Mouse (Mus musculus): ENCODE measurements around the gene Nelfcd. TPM values are rescaled to one million over a fixed set of nuclear protein-coding genes. Genes with fewer than 3 reads are reported as not detected.
A peak's percentile ranks its signal among the peaks of the same experiment; 100 is the strongest.

Gene Nelfcd
- polyA plus RNA-seq, 1 experiment from 2014 or later = 117 TPM

DNA sequence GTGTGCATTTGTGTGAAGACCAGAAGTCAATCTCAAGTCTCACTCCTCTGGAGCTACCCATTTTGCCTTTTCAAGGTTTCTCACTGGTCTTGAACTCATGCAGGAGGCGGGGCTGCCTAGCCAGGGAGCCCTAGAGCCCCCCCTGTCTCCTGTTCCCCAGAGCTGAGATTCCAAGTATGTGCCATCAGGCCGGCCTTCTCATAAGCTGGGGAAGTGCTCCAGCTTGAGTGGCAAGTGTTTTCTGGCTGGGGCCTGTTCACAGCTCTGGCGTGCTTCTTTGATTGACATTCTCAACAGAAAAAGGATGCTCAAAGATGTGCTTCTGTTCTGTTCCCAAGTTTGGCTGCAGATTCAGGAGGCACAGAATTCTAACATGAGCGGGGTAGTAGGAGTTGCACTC lies 15.2 kb upstream of the Nelfcd start:
- DNase-seq (ENCODE audit: low spot score) = peak; percentile 25
- no peak for ATAC-seq (replicated peaks; ENCODE audit: low FRiP score)
- 81% methylated on average over 4 of the region's 4 CpGs for WGBS

DNA sequence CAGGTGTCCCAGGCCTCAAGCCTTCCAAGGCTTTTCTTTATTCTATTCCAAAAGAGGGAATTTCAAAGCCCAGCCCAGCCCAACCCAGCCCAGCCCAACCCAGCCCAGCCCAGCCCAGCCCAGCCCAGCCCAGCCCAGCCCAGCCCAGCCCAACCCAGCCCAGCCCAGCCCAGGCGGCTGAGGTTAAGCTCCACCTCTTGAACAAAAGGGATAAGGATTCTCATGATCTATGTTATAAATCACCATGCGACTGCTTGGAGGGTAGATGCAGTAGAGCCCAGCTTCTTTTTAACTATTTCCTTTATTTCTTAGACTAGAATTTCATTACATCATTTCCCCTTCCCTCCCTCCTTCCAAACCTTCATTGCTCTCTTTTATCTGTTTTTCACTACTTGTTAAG lies 5.4 kb upstream of the Nelfcd start:
- Histone ChIP-seq H3K9me3 (ENCODE audit: control insufficient read depth, low read length) (no peaks in the 10 kb centered on the region), H3K36me3 (ENCODE audit: control insufficient read depth, insufficient read depth, low read length) (no peaks in the 10 kb centered on the region), H3K4me1 (replicated peaks; ENCODE audit: control insufficient read depth, insufficient read depth, low read length) (peaks cover 3% of the 10 kb centered on the region; the same call in 1 of the 2 replicates), H3K27me3 (replicated peaks; ENCODE audit: control insufficient read depth, insufficient read depth, low read length) (no peaks in the 10 kb centered on the region), H3K4me2 (no peak overlapping the region), H3K4me3 (ENCODE audit: low read depth, low read length) (no peak overlapping the region), H3K27ac (ENCODE audit: low read depth, low read length) (no peak overlapping the region), H3K9ac (ENCODE audit: low read depth, low read length) (no peak overlapping the region)
- DNase-seq (ENCODE audit: low spot score) (no peak), ATAC-seq (replicated peaks; ENCODE audit: low FRiP score) (peak; percentile 74)
- WGBS = 40% methylated on average over 2 of the region's 2 CpGs

More for the DNA sequence above, 15.2 kb upstream of the Nelfcd start:
- H3K27me3 ChIP-seq (replicated peaks; ENCODE audit: control insufficient read depth, insufficient read depth, low read length) = no peaks in the 10 kb centered on the region
- H3K9me3 ChIP-seq (ENCODE audit: control insufficient read depth, low read length) = no peaks in the 10 kb centered on the region
- no peak overlapping the region for H3K4me3 ChIP-seq (ENCODE audit: low read depth, low read length)
- H3K9ac ChIP-seq (ENCODE audit: low read depth, low read length) = no peak overlapping the region
- H3K36me3 ChIP-seq (ENCODE audit: control insufficient read depth, insufficient read depth, low read length) = no peaks in the 10 kb centered on the region
- no peak overlapping the region for H3K27ac ChIP-seq (ENCODE audit: low read depth, low read length)
- H3K4me1 ChIP-seq (replicated peaks; ENCODE audit: control insufficient read depth, insufficient read depth, low read length) = no peaks in the 10 kb centered on the region
- no peak overlapping the region for H3K4me2 ChIP-seq

DNA sequence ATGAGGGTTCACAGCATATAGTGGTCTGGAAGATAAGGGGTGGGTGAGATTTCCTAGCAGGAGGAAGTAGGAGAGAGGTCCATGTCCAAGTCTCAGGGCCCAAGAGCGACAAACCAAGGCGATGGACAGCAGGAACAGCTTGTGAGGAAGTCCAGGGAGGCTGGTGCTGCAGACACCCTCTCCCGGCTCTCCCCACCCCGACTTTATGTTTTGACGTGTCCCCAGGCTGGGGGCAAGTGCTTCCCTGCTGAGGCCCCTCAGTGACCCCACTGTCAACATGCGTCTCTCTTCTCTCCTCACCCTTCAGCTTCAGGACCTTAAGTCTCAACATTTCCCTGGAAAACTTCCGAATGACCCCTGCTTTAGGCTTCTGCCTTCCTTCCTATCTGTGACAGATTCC lies 2.5 kb upstream of the Nelfcd start:
- WGBS = 65% methylated on average over 7 of the region's 7 CpGs
- H3K36me3 ChIP-seq (ENCODE audit: control insufficient read depth, insufficient read depth, low read length) = no peaks in the 10 kb centered on the region
- no peak overlapping the region for H3K9ac ChIP-seq (ENCODE audit: low read depth, low read length)
- no peak for DNase-seq (ENCODE audit: low spot score)
- H3K4me2 ChIP-seq = no peak overlapping the region
- H3K27me3 ChIP-seq (replicated peaks; ENCODE audit: control insufficient read depth, insufficient read depth, low read length) = no peaks in the 10 kb centered on the region
- no peak for ATAC-seq (replicated peaks; ENCODE audit: low FRiP score)
- H3K4me1 ChIP-seq (replicated peaks; ENCODE audit: control insufficient read depth, insufficient read depth, low read length) = peaks cover 13% of the 10 kb centered on the region; the same call in 1 of the 2 replicates
- no peak overlapping the region for H3K27ac ChIP-seq (ENCODE audit: low read depth, low read length)
- H3K4me3 ChIP-seq (ENCODE audit: low read depth, low read length) = no peak overlapping the region
- no peaks in the 10 kb centered on the region for H3K9me3 ChIP-seq (ENCODE audit: control insufficient read depth, low read length)

DNA sequence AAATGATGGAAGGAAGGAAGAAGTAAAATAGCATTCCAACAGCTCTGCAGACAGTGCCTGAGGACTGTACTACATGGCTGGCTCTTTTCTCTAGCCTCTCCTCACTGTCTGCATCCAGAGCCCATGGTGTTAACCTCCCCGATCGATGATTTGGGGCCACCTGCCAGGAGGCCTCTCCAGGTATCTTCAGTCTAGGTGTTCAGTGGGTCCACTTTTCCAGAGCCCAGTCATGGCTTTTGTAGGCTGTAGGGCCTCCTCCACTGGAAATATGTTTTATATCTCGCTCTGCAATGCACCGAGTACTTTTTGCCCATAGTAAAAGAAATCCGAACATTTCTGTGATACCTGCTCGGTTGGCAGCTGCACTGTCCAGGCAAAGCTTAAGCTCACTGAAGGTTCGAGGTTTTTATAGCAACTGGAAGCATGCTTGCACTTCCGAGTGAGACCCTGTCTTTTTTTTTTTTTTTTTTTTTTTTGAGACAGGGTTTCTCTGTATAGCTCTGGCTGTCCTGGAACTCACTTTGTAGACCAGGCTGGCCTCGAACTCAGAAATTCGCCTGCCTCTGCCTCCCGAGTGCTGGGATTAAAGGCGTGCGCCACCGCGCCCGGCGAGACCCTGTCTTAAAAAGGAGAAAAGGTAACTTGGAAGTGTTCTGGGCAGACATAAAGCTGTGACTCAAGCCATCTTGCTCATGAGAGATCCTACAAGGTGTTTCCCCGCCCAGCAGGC lies 438 bp upstream of the Nelfcd start:
- DNase-seq (ENCODE audit: low spot score) = no peak
- Histone ChIP-seq H3K36me3 (ENCODE audit: control insufficient read depth, insufficient read depth, low read length) (no peaks in the 10 kb centered on the region), H3K9me3 (ENCODE audit: control insufficient read depth, low read length) (no peaks in the 10 kb centered on the region), H3K4me3 (ENCODE audit: low read depth, low read length) (peak overlapping the region; percentile 89), H3K27me3 (replicated peaks; ENCODE audit: control insufficient read depth, insufficient read depth, low read length) (no peaks in the 10 kb centered on the region), H3K9ac (ENCODE audit: low read depth, low read length) (no peak overlapping the region; the same call in 1 of the 2 replicates), H3K27ac (ENCODE audit: low read depth, low read length) (no peak overlapping the region), H3K4me1 (replicated peaks; ENCODE audit: control insufficient read depth, insufficient read depth, low read length) (peaks cover 9% of the 10 kb centered on the region; the same call in 1 of the 2 replicates), H3K4me2 (peak overlapping the region; percentile 78)
- ATAC-seq (replicated peaks; ENCODE audit: low FRiP score) = no peak; the same call in 1 of the 2 replicates
- 38% methylated on average over 18 of the region's 18 CpGs for WGBS

DNA sequence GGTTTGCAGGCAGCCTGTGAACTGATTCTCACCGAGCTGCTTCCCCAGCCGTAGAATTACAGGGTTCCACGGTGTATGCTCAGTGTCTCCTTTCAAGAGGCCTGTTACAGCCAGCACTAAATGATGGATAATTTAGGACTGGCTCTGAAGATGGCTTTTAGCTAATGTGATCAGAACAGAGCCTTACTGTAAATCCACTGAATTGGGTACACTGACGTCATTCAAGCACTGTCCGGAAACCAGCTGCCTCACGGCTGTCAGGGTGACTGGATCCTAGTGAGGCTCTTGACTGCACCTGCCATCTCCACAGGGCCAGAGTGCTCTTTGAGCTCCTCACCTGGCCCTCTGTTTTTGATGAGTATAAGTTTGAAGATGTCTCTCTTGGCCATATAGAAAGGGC lies 5.5 kb downstream of the Nelfcd start:
- Histone ChIP-seq H3K36me3 (ENCODE audit: control insufficient read depth, insufficient read depth, low read length) (peaks cover 38% of the 10 kb centered on the region), H3K27me3 (replicated peaks; ENCODE audit: control insufficient read depth, insufficient read depth, low read length) (no peaks in the 10 kb centered on the region), H3K4me1 (replicated peaks; ENCODE audit: control insufficient read depth, insufficient read depth, low read length) (peaks cover 9% of the 10 kb centered on the region; the same call in 1 of the 2 replicates), H3K9me3 (ENCODE audit: control insufficient read depth, low read length) (no peaks in the 10 kb centered on the region), H3K27ac (ENCODE audit: low read depth, low read length) (no peak overlapping the region), H3K9ac (ENCODE audit: low read depth, low read length) (no peak overlapping the region), H3K4me3 (ENCODE audit: low read depth, low read length) (no peak overlapping the region), H3K4me2 (no peak overlapping the region)
- 92% methylated on average over 6 of the region's 6 CpGs for WGBS
- ATAC-seq (replicated peaks; ENCODE audit: low FRiP score) = no peak
- DNase-seq (ENCODE audit: low spot score) = no peak

DNA sequence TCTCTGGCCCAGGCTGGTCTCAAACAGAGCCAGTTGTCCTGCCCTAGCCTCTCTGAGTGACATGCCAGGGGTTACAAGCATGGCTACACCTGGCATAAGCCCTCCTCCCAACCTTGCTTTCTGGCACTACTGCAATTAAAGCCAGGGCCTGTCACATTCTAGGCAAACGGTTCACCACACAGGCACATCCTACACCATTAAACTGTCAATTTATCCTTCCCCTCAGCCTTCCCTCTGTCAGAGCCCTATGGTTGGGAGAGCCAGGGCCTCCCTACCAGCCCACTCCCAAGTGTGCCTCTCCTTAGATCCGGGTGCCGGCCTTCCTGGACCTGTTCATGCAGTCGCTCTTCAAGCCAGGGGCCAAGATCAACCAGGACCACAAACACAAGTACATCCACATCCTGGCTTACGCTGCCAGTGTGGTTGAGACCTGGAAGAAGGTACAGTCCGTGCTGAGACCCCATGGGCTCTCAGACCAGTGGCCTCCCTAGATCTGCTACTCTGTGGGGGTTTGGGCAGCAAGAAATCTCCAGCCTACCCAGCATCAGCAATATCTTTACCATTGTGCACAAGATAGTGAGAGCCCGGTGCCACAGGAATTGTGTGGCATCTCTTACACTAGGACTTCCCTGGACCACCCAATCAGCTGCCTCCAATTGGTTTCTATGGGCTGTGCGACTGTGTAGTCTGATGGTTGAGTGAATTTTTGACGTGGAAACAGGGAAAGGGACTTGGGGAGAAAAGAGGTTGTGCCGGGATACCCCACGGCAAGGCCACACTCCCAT lies 8.9 kb downstream of the Nelfcd start:
- no peak overlapping the region for H3K4me3 ChIP-seq (ENCODE audit: low read depth, low read length)
- no peaks in the 10 kb centered on the region for H3K27me3 ChIP-seq (replicated peaks; ENCODE audit: control insufficient read depth, insufficient read depth, low read length)
- WGBS = 91% methylated on average over 11 of the region's 11 CpGs
- peaks cover 70% of the 10 kb centered on the region for H3K36me3 ChIP-seq (ENCODE audit: control insufficient read depth, insufficient read depth, low read length)
- H3K9ac ChIP-seq (ENCODE audit: low read depth, low read length) = no peak overlapping the region
- DNase-seq (ENCODE audit: low spot score) = no peak
- H3K4me2 ChIP-seq = no peak overlapping the region
- no peaks in the 10 kb centered on the region for H3K9me3 ChIP-seq (ENCODE audit: control insufficient read depth, low read length)
- H3K27ac ChIP-seq (ENCODE audit: low read depth, low read length) = no peak overlapping the region
- ATAC-seq (replicated peaks; ENCODE audit: low FRiP score) = no peak
- no peaks in the 10 kb centered on the region for H3K4me1 ChIP-seq (replicated peaks; ENCODE audit: control insufficient read depth, insufficient read depth, low read length)

DNA sequence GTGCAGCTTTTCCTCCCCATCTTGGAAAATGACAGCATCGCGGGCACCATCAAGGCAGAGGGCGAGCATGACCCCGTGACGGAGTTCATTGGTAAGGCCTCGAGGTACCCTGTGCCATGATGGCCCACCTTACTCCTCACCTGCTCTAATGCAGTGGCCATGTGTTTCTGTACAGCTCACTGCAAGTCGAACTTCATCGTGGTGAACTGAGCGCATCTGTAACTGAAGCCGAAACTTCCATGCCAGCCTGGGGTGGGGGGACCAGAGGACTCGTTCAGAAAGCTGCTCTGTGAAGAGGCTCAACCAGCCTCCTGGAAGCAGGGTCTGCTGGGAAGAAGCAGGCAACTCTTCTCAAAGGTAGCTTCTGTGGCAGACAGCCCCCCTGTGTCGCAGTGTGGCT lies 11.3 kb downstream of the Nelfcd start:
- peaks cover 63% of the 10 kb centered on the region for H3K36me3 ChIP-seq (ENCODE audit: control insufficient read depth, insufficient read depth, low read length)
- DNase-seq (ENCODE audit: low spot score) (no peak), ATAC-seq (replicated peaks; ENCODE audit: low FRiP score) (no peak)
- H3K27ac ChIP-seq (ENCODE audit: low read depth, low read length) = no peak overlapping the region
- no peak overlapping the region for H3K9ac ChIP-seq (ENCODE audit: low read depth, low read length)
- WGBS = 94% methylated on average over 12 of the region's 12 CpGs
- no peaks in the 10 kb centered on the region for H3K9me3 ChIP-seq (ENCODE audit: control insufficient read depth, low read length)
- no peaks in the 10 kb centered on the region for H3K4me1 ChIP-seq (replicated peaks; ENCODE audit: control insufficient read depth, insufficient read depth, low read length)
- H3K4me3 ChIP-seq (ENCODE audit: low read depth, low read length) = no peak overlapping the region
- no peaks in the 10 kb centered on the region for H3K27me3 ChIP-seq (replicated peaks; ENCODE audit: control insufficient read depth, insufficient read depth, low read length)
- no peak overlapping the region for H3K4me2 ChIP-seq

DNA sequence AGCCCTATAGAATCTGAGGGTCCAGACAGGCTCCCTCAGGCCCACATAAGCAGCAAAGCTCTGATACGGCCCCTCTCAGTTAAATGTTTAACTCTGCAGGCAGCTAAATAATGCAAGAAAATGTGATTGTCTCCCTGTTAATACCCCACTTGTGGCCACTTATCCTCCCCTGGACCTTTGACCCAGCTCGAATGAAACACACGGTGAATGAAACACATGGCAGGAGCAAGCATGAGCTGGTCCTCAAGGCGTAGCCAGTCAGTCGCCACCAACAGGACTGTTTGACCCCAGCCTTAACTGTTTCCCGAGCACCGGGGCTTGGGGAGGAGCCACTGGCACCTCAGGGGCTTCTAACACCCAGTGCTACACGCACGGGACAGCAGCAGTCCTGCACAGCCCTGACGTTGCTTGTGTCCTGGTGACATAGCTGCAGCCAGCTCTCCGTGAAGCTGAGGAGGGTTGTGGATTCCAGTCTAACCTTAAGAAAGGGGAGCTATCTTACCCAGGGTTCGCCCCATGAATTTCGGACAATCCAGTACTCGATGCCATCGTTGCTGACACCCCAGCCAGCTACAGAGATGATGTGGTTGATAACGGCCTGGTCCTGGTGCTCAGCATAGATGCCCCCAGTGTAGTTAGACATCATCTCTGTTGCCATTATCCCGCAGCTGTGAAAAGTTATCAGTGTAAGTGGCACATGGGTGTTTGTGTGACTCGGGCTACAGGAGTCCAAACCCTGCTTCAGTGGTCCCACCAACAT lies 12.7 kb downstream of the Nelfcd start:
- Histone ChIP-seq H3K9me3 (ENCODE audit: control insufficient read depth, low read length) (no peaks in the 10 kb centered on the region), H3K4me1 (replicated peaks; ENCODE audit: control insufficient read depth, insufficient read depth, low read length) (no peaks in the 10 kb centered on the region), H3K9ac (ENCODE audit: low read depth, low read length) (no peak overlapping the region), H3K4me2 (no peak overlapping the region), H3K4me3 (ENCODE audit: low read depth, low read length) (no peak overlapping the region), H3K36me3 (ENCODE audit: control insufficient read depth, insufficient read depth, low read length) (peaks cover 59% of the 10 kb centered on the region), H3K27ac (ENCODE audit: low read depth, low read length) (no peak overlapping the region), H3K27me3 (replicated peaks; ENCODE audit: control insufficient read depth, insufficient read depth, low read length) (no peaks in the 10 kb centered on the region)
- DNase-seq (ENCODE audit: low spot score) (no peak), ATAC-seq (replicated peaks; ENCODE audit: low FRiP score) (no peak)
- WGBS = 89% methylated on average over 18 of the region's 18 CpGs

All from liver, embryonic 11.5 days (tissue).